Mouse (Mus musculus) brown adipose tissue, adult 24 weeks (tissue): Measurements from ENCODE around the gene Topaz1. TPM values are rescaled to one million over a fixed set of nuclear protein-coding genes. Genes with fewer than 3 reads are reported as not detected.
A peak's percentile ranks its signal among the peaks of the same experiment; 100 is the strongest.
"Not testable (repeated sequence)": the region's sequence is repeated elsewhere in the genome, so short reads cannot be mapped to it uniquely, and the experiment has no call there.

Source experiments
- H3K27ac ChIP-seq: fragments of 200-500 bp; replicated peaks from 2 replicates; pipeline ENCODE4 v1.5.1; 2012; ENCODE audit warnings: low read depth, mild to moderate bottlenecking, low read length
- H3K4me1 ChIP-seq: fragments of 200-500 bp; 2 replicates; pipeline ENCODE4 v1.6.1; 2012; ENCODE audit warnings: low read length, mixed read lengths; ENCODE audit not compliant: control insufficient read depth, insufficient read depth, insufficient read length
- H3K4me3 ChIP-seq: fragments of 200-500 bp; 2 replicates; pipeline ENCODE4 v1.5.1; 2012; ENCODE audit warnings: low read depth, mild to moderate bottlenecking, low read length, moderate library complexity; ENCODE audit not compliant: insufficient read depth
- polyA plus RNA-seq: library from polyadenylated mRNA; stranded (reverse); fragments of >200 nt; gene quantifications from 2 replicates; pipeline ENCODE4 v1.2.4, GENCODE M21; 2012; ENCODE audit not compliant: missing spikeins, insufficient read depth, insufficient read length

Gene Topaz1
- polyA plus RNA-seq, 1 experiment = not detected

DNA sequence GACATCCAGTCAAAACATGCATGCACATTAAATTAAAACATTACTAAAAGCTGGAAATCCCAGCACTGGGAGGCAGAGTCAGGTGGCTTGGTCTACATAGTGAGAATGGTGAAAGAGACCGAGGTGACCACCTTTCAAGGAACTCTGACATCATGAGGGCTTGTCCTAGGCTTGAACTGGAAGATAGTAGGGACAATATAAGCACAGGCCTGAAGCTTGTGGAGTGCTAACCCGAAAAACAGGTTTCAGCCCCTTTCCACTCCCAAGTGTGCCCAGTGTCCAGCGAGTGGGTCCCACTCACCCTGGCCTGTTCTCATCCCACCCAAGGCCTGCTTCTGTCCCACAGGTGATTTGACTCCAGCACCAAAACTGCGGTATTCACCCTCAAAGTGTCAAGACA is 90.1 kb downstream of the Topaz1 start:
- Histone ChIP-seq H3K27ac (0 out of 2 replicates have a peak overlapping the region, but pooled peaks have one; percentile 17), H3K4me3 (no peak overlapping the region), H3K4me1 (no peaks in the 10 kb centered on the region)

- no peak overlapping the region for H3K4me3 ChIP-seq
- H3K4me1 ChIP-seq = no peaks in the 10 kb centered on the region
- no peak overlapping the region for H3K27ac ChIP-seq
Measured at GRCm38 (mm10) chr9:122837680-122838079, 90.5 kb downstream of the Topaz1 start.

DNA sequence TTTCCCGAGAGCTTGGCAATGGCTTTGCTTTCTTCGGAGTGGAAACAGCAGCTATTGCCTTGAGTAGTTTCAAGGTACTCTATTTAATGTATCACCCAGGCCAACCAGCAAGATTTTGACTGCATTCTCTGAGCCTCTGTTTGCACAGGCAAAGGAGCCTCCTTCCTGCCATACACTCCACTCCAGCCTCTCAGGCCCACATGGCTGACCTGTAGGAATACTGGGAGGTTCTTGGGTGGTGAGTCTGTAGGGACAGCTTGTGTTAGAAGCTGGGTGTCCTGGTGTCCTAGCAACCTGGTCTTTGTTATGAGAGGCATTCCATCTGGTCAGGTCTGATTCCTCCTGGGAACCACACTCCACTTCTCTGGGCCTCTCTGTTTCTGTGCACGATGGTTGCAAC is 96.6 kb downstream of the Topaz1 start, which contains the start of gene Gm35549:
Gm35549 (minus strand) TSS at position 276 of the 400 bp plus-strand sequence.
- Histone ChIP-seq H3K4me1 (no peaks in the 10 kb centered on the region), H3K27ac (no peak within 1 kb of the TSS), H3K4me3 (no peak within 1 kb of the TSS)

- Histone ChIP-seq H3K4me1 (no peaks in the 10 kb centered on the region), H3K27ac (no peak overlapping the region), H3K4me3 (no peak overlapping the region)
Measured at GRCm38 (mm10) chr9:122845621-122846020, 98.5 kb downstream of the Topaz1 start.

GRCm38 (mm10) chr9:122846156-122846555 is 99.0 kb downstream of the Topaz1 start:
- H3K4me1 ChIP-seq = no peaks in the 10 kb centered on the region
- no peak overlapping the region for H3K27ac ChIP-seq
- H3K4me3 ChIP-seq = no peak overlapping the region

DNA sequence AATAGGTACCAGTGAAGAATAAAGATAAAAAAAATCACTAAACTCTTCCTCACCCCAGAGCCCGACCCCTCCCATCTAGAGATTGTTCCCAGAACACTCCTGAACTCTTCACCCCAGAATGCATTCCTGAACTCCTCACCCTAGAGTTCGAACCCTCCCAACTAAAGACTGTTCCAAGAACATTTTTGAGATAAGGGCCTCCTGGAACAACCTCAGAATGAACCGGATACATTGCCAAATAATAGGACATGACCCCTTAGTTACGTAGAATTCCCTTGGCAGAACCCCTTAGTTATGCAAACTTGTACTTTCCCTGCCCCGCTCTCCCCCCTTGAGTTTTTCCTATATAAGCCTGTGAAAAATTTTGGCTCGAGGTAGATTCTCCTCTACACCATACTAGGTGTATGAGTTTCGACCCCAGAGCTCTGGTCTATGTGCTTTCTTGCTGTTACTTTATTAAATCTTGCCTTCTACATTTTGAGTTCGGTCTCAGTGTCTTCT is 100.7 kb downstream of the Topaz1 start:
- H3K27ac ChIP-seq, H3K4me3 ChIP-seq, H3K4me1 ChIP-seq: not testable (repeated sequence)

Other genes starting within 250 kb of the Topaz1 start
- gene Tcaim, start 58.2 kb downstream of the Topaz1 start, polyA plus RNA-seq = 21.5 and 23.5 TPM in 2 replicates
- not detected in 2 replicates for gene Gm35549, start 96.7 kb downstream of the Topaz1 start, polyA plus RNA-seq
- 24.4 and 26.4 TPM in 2 replicates for gene Zfp445, start 118.7 kb downstream of the Topaz1 start, polyA plus RNA-seq
- gene Zkscan7, start 138.3 kb downstream of the Topaz1 start, polyA plus RNA-seq = 2.7 and 3.8 TPM in 2 replicates
- 0.95 TPM in 1 of 2 replicates, not detected in the other for gene Zfp105, start 175.7 kb downstream of the Topaz1 start, polyA plus RNA-seq
- 26.9 and 39.3 TPM in 2 replicates for gene 1110059G10Rik, start 203.7 kb downstream of the Topaz1 start, polyA plus RNA-seq
- 0.63 TPM in 1 of 2 replicates, not detected in the other for gene Kif15, start 203.7 kb downstream of the Topaz1 start, polyA plus RNA-seq